Mouse (Mus musculus): ENCODE measurements around the gene Smyd3.

Smyd3 gene

GRCm38 (mm10) chr1:179152376-179152775 is 365.5 kb downstream of the Smyd3 start:
- DNase-seq = no peak

GRCm38 (mm10) chr1:179151275-179151674 is 366.6 kb downstream of the Smyd3 start:
- no peak for DNase-seq

- no peak for DNase-seq
These were observed 368.2 kb downstream of the Smyd3 start for GRCm38 (mm10) chr1:179149468-179150140.

- no peak for DNase-seq
These were observed 371.1 kb downstream of the Smyd3 start for GRCm38 (mm10) chr1:179146730-179147167.

GRCm38 (mm10) chr1:179143154-179143832 is 374.5 kb downstream of the Smyd3 start:
- no peak for DNase-seq

- peak; percentile 58 for DNase-seq
These were observed 375.7 kb downstream of the Smyd3 start for GRCm38 (mm10) chr1:179142177-179142576.

GRCm38 (mm10) chr1:179141071-179141650 is 376.7 kb downstream of the Smyd3 start:
- no peak for DNase-seq

- no peak for DNase-seq
These were observed 380.7 kb downstream of the Smyd3 start for GRCm38 (mm10) chr1:179137145-179137477.

GRCm38 (mm10) chr1:179136461-179137144 is 381.2 kb downstream of the Smyd3 start:
- DNase-seq = peak; percentile 15

- no peak for DNase-seq
These were observed 387.8 kb downstream of the Smyd3 start for GRCm38 (mm10) chr1:179129995-179130394.

- no peak for DNase-seq
These were observed 391.6 kb downstream of the Smyd3 start for GRCm38 (mm10) chr1:179126287-179126686.

GRCm38 (mm10) chr1:179122476-179123229 is 395.2 kb downstream of the Smyd3 start:
- DNase-seq = no peak

- no peak for DNase-seq
These were observed 397.4 kb downstream of the Smyd3 start for GRCm38 (mm10) chr1:179120217-179120966.

- no peak for DNase-seq
These were observed 399.2 kb downstream of the Smyd3 start for GRCm38 (mm10) chr1:179118673-179119072.

- DNase-seq = no peak
These were observed 400.8 kb downstream of the Smyd3 start for GRCm38 (mm10) chr1:179116729-179117663.

GRCm38 (mm10) chr1:179114833-179115495 is 402.9 kb downstream of the Smyd3 start:
- no peak for DNase-seq

GRCm38 (mm10) chr1:179114385-179114784 is 403.5 kb downstream of the Smyd3 start:
- no peak for DNase-seq

GRCm38 (mm10) chr1:179108759-179109158 is 409.1 kb downstream of the Smyd3 start:
- DNase-seq = no peak

- no peak for DNase-seq
These were observed 409.8 kb downstream of the Smyd3 start for GRCm38 (mm10) chr1:179107761-179108694.

Data from thymus, postnatal 4 days (tissue).